Mouse (Mus musculus): ENCODE measurements around the gene Hoxb2. TPM values are rescaled to one million over a fixed set of nuclear protein-coding genes. Genes with fewer than 3 reads are reported as not detected.

The Hoxb2 gene
- polyA plus RNA-seq, 1 experiment from 2014 or later: 3.1 TPM

- H3K4me1 ChIP-seq: peaks cover 11% of the 10 kb centered on the region
- no peaks in the 10 kb centered on the region for H3K36me3 ChIP-seq
- WGBS: 2% methylated on average over 47 of the region's 47 CpGs
- peak overlapping the region; percentile 33 for H3K4me2 ChIP-seq
- H3K4me3 ChIP-seq: 0 out of 2 replicates have a peak overlapping the region, but pooled peaks have one; percentile 7
- no peak for ATAC-seq (ENCODE audit: insufficient number of reproducible peaks, low FRiP score, low TSS enrichment, low read depth)
- no peaks in the 10 kb centered on the region for H3K9me3 ChIP-seq
- H3K27me3 ChIP-seq: peaks cover 92% of the 10 kb centered on the region
- H3K27ac ChIP-seq: no peak overlapping the region
- no peak overlapping the region for H3K9ac ChIP-seq
Measured at GRCm38 (mm10) chr11:96366092-96367041, 16.0 kb downstream of the Hoxb2 start.

- H3K9ac ChIP-seq: no peak overlapping the region
- H3K27ac ChIP-seq: no peak overlapping the region
- H3K4me1 ChIP-seq: peaks cover 11% of the 10 kb centered on the region
- 15% methylated on average over 6 of the region's 6 CpGs for WGBS
- peak overlapping the region; percentile 33; the same call in 1 of the 2 replicates for H3K4me2 ChIP-seq
- no peak overlapping the region for H3K4me3 ChIP-seq
- H3K27me3 ChIP-seq: peaks cover 91% of the 10 kb centered on the region
- ATAC-seq (ENCODE audit: insufficient number of reproducible peaks, low FRiP score, low TSS enrichment, low read depth): no peak
- H3K9me3 ChIP-seq: no peaks in the 10 kb centered on the region
- no peaks in the 10 kb centered on the region for H3K36me3 ChIP-seq
Measured at GRCm38 (mm10) chr11:96367141-96367540, 16.8 kb downstream of the Hoxb2 start.

DNA sequence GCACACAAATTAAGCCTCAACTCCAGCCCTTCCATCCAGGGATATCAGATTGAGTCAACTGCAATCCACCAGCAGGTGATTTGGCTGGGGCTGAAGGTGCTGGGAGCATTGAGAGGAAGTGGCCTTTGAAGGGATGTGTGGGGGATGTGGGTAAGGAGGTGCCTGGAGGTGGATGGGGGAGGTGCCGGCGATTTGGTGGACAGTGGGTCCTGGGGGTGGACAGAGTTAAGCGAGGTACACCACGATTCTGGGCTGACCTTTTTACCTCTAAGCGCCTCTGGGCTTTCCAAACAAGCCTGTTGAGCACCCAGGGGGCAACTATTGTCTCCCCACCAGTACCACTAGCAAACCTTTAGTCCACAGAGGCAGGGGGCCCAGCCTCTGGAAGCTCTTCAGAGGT lies 18.4 kb downstream of the Hoxb2 start:
- Histone ChIP-seq H3K4me2 (no peak overlapping the region), H3K9ac (no peak overlapping the region), H3K4me1 (peaks cover 11% of the 10 kb centered on the region), H3K9me3 (no peaks in the 10 kb centered on the region), H3K4me3 (no peak overlapping the region), H3K36me3 (no peaks in the 10 kb centered on the region), H3K27me3 (peaks cover 92% of the 10 kb centered on the region), H3K27ac (no peak overlapping the region)
- 38% methylated on average over 5 of the region's 5 CpGs for WGBS
- no peak for ATAC-seq (ENCODE audit: insufficient number of reproducible peaks, low FRiP score, low TSS enrichment, low read depth)

DNA sequence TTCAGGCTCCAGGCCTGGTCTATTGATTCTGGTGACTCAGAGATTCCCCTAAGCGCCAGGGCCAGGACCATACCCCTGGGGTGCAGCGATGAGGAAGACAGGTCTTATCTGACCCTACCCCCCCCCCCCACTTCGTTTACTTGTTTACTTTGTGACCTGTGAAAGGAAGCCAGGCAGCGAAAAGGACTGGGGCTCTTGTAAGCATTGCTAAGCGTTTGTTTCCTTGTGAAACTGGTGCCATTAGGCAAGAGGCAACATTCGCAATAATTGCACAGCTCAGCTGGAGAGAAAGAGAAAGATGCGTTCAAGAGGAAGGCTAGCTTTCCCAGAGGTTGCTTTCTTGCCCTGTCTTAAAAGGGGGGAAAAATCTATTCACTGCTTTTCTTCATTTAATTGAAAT lies 18.8 kb downstream of the Hoxb2 start:
- Histone ChIP-seq H3K27ac (no peak overlapping the region), H3K27me3 (peaks cover 92% of the 10 kb centered on the region), H3K4me3 (no peak overlapping the region), H3K4me2 (no peak overlapping the region), H3K4me1 (peaks cover 11% of the 10 kb centered on the region), H3K9ac (no peak overlapping the region), H3K9me3 (no peaks in the 10 kb centered on the region), H3K36me3 (no peaks in the 10 kb centered on the region)
- 29% methylated on average over 7 of the region's 7 CpGs for WGBS
- no peak for ATAC-seq (ENCODE audit: insufficient number of reproducible peaks, low FRiP score, low TSS enrichment, low read depth)

DNA sequence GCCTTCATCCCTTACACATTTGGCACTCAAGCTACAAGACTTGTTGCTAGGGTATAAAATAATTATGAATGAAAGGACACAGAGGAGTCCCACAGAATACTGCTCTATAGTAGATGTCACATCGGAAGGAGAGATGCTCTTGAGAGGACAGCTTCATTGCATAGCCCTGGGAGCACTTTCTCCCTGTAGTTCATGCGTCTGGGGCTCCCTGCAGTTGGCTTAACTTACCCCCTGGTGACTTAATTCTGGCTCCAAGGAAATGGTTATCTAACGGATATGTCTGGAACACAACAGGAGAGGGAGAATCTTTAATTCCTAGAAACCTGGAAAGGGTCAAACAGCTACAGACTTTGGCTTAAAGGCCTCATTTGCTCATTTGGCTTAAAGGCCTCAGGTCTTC lies 21.4 kb downstream of the Hoxb2 start:
- WGBS: 38% methylated on average over 3 of the region's 3 CpGs
- Histone ChIP-seq H3K9me3 (no peaks in the 10 kb centered on the region), H3K36me3 (no peaks in the 10 kb centered on the region), H3K4me2 (no peak overlapping the region), H3K27me3 (peaks cover 90% of the 10 kb centered on the region), H3K27ac (no peak overlapping the region), H3K9ac (no peak overlapping the region), H3K4me1 (no peaks in the 10 kb centered on the region; the same call in 1 of the 2 replicates), H3K4me3 (no peak overlapping the region)
- no peak for ATAC-seq (ENCODE audit: insufficient number of reproducible peaks, low FRiP score, low TSS enrichment, low read depth)

- Histone ChIP-seq H3K4me1 (no peaks in the 10 kb centered on the region), H3K9ac (no peak overlapping the region), H3K27me3 (peaks cover 87% of the 10 kb centered on the region), H3K4me2 (no peak overlapping the region), H3K4me3 (no peak overlapping the region), H3K27ac (no peak overlapping the region), H3K9me3 (no peaks in the 10 kb centered on the region), H3K36me3 (no peaks in the 10 kb centered on the region)
- 18% methylated on average over 3 of the region's 3 CpGs for WGBS
- ATAC-seq (ENCODE audit: insufficient number of reproducible peaks, low FRiP score, low TSS enrichment, low read depth): no peak
Measured at GRCm38 (mm10) chr11:96372519-96372918, 22.2 kb downstream of the Hoxb2 start.

DNA sequence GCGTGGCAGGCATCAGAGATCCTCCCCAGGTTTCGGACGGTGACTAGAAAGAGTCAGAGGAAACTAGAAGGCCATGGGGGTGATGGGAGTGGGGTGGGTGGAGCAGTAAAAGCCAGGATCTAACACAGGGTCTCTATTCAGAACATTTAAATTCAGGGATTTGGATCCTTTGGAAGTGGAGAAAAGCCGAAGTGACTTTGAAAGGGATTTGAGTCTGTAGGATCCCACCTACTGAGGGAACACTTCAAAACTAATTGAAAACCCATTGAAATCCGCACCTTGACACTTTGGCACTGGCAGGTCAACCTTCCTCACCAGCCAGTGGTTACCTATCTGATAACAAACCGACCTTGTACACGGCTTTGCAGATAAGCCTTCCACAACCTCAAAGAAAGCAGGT lies 24.5 kb downstream of the Hoxb2 start:
- Histone ChIP-seq H3K36me3 (no peaks in the 10 kb centered on the region), H3K4me1 (no peaks in the 10 kb centered on the region), H3K4me2 (no peak overlapping the region), H3K27me3 (peaks cover 65% of the 10 kb centered on the region), H3K9ac (no peak overlapping the region), H3K4me3 (no peak overlapping the region), H3K27ac (no peak overlapping the region), H3K9me3 (no peaks in the 10 kb centered on the region)
- 39% methylated on average over 7 of the region's 7 CpGs for WGBS
- ATAC-seq (ENCODE audit: insufficient number of reproducible peaks, low FRiP score, low TSS enrichment, low read depth): no peak

DNA sequence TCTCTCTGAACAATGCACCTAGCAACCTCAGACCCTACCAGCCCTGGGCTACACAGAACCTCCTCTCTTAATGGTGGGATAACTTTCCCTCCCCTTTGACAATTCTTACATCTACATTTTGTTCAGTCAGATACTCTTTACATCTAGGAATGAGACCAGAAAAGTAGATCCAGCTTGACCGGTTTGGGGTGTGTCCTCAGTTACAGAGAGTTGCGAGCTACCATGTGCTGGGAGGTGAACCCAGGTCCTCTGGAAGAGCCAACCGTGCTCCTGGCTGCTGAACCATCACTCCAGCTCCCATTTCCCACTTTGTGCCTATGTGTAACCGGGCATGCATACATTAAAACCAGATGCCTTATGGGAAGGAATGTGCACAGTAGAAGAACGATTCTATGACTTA lies 33.1 kb downstream of the Hoxb2 start:
- Histone ChIP-seq H3K36me3 (no peaks in the 10 kb centered on the region), H3K9me3 (no peaks in the 10 kb centered on the region), H3K9ac (no peak overlapping the region), H3K27ac (0 out of 2 replicates have a peak overlapping the region, but pooled peaks have one; percentile 4), H3K27me3 (peaks cover 22% of the 10 kb centered on the region; the same call in 1 of the 2 replicates), H3K4me2 (no peak overlapping the region), H3K4me3 (no peak overlapping the region), H3K4me1 (no peaks in the 10 kb centered on the region; the same call in 1 of the 2 replicates)
- ATAC-seq (ENCODE audit: insufficient number of reproducible peaks, low FRiP score, low TSS enrichment, low read depth): no peak
- WGBS: 54% methylated on average over 5 of the region's 5 CpGs

DNA sequence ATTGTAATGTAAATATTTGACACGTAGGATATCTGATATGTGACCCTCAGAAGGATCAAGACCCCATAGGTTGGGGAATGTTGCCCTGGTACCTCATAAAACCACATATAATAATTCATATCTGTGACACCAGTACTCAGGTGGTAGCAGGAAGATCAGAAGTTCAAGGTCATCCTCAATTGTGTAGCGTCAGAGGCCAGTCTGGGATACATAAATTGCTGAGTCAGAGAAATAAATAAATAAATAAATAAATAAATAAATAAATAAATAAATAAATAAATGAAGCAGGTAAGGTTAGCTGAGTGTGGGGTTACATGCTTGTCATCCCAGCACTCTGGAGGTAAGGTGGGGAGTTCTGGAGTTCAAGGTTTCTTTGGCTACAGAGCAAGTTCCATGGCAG lies 37.3 kb downstream of the Hoxb2 start:
- Histone ChIP-seq H3K27ac (no peak overlapping the region), H3K9me3 (no peaks in the 10 kb centered on the region)

DNA sequence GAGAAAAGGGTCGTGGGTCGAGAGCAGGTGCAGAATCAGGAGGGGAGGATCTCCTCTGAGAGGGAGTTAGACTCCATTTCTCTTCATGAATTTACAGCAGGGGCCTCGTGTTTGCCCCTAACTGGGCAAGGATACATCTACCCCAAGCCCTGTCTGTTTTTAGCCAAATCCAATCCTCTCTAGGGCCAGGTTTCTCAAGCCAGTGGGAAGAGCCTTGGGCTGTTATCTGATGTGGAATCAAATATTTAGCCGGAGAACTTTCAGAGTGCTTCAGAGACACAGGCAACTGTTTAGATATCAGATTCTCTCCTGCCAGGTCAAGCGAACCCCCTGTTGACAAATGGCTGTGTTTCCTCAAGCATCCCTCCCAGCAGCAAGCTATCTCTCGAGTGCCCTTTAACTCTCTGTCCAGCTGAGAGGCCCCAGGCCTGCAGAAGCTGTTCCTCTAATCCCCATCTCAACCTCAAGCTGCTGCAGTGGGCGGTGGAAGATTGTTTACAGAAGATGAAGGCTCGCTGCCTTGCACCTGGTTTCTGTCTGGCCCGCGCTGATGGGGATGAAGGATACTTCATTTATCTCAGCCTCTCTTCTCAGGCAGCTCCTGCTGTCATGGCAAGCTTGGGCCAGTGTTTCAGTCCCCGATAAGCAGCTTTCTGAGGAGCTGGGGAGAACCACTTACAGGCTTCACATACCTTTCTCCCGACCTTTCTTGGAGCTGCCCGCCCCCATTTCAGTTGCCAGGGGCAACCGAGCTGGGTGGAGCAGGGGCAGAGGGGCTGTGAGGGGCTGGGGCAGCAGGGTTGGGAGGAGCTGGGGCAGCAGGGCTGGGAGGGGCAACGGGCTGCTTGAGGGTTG lies 46.7 kb downstream of the Hoxb2 start:
- H3K4me3 ChIP-seq: no peak overlapping the region
- ATAC-seq (ENCODE audit: insufficient number of reproducible peaks, low FRiP score, low TSS enrichment, low read depth): no peak
- H3K36me3 ChIP-seq: no peaks in the 10 kb centered on the region
- WGBS: 10% methylated on average over 15 of the region's 15 CpGs
- H3K9ac ChIP-seq: no peak overlapping the region
- H3K4me2 ChIP-seq: no peak overlapping the region
- no peaks in the 10 kb centered on the region for H3K9me3 ChIP-seq
- peaks cover 5% of the 10 kb centered on the region; the same call in 1 of the 2 replicates for H3K4me1 ChIP-seq
- H3K27me3 ChIP-seq: peaks cover 34% of the 10 kb centered on the region
- H3K27ac ChIP-seq: no peak overlapping the region

More for the DNA sequence above, 37.3 kb downstream of the Hoxb2 start:
- no peak overlapping the region for H3K4me3 ChIP-seq
- WGBS: 86% methylated on average over 2 of the region's 2 CpGs
- no peak overlapping the region for H3K9ac ChIP-seq
- no peaks in the 10 kb centered on the region for H3K36me3 ChIP-seq
- H3K27me3 ChIP-seq: peaks cover 12% of the 10 kb centered on the region
- no peaks in the 10 kb centered on the region; the same call in 1 of the 2 replicates for H3K4me1 ChIP-seq
- ATAC-seq (ENCODE audit: insufficient number of reproducible peaks, low FRiP score, low TSS enrichment, low read depth): no peak
- H3K4me2 ChIP-seq: no peak overlapping the region

DNA sequence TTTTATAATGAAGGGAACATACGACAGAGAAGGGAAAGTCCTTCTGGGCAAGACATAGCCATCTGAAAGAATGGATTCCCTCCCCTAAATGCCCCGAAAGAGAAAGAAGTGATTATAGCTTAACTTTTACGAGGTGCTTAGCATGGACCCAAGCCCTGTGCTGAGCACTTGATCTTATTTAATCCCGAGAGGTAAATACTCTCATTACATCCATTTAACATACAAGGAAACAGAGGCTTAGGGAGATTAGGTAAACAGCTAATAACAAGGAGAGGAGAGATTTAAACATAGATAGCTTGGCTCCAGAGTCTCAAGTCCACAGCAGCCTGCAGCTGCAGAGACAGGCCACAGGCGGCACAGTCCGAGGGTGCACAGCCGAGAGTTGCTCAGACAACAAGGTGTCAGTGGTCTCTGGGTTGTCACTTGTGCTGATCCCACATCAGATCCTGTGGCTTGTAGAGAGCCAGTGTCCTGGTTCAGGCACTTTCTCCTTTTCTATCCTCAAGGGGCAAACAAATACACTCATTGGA lies 47.5 kb downstream of the Hoxb2 start:
- ATAC-seq (ENCODE audit: insufficient number of reproducible peaks, low FRiP score, low TSS enrichment, low read depth): no peak
- Histone ChIP-seq H3K4me2 (no peak overlapping the region), H3K27me3 (peaks cover 34% of the 10 kb centered on the region), H3K4me3 (no peak overlapping the region), H3K27ac (no peak overlapping the region), H3K4me1 (peaks cover 5% of the 10 kb centered on the region; the same call in 1 of the 2 replicates), H3K9ac (no peak overlapping the region), H3K9me3 (no peaks in the 10 kb centered on the region), H3K36me3 (no peaks in the 10 kb centered on the region)
- 15% methylated on average over 7 of the region's 7 CpGs for WGBS

Measured in limb, embryonic 15.5 days (tissue).